Mouse (Mus musculus): ENCODE data around the gene Gabpa. TPM values are rescaled to one million over a fixed set of nuclear protein-coding genes. Genes with fewer than 3 reads are reported as not detected.

The Gabpa gene
- total and polyA plus RNA-seq, 2 experiments from 2014 or later: 19.7 to 21.1 TPM

DNA sequence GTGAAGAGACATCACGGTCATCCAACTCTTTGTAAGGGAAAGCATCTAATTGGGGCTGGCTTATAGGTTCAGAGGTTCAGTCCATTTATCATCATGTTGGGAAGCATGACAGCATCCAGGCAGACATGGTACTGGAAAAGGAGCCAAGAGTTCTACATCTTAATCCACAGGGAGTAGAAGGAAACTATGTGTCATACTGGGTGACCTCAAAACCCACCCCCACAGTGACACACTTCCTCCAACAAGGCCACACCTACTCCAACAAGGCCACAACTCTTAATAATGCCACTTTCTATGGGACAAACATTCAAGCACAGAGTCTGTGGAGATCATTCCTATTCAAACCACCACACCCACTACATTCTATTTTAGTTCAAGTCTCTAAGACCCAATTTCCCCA lies 24.5 kb upstream of the Gabpa start:
- Histone ChIP-seq H3K36me3 (replicated peaks; ENCODE audit: control insufficient read depth, insufficient read depth, low read length) (0 out of 2 replicates have a peak, but pooled peaks cover 4% of the 10 kb centered on the region), H3K4me1 (ENCODE audit: control insufficient read depth, insufficient read depth) (no peaks in the 10 kb centered on the region), H3K27me3 (ENCODE audit: control insufficient read depth, insufficient read depth, low read length) (no peaks in the 10 kb centered on the region), H3K9me3 (replicated peaks; ENCODE audit: control insufficient read depth, low read length) (no peaks in the 10 kb centered on the region), H3K4me3 (ENCODE audit: low read depth, low read length) (no peak overlapping the region), H3K9ac (replicated peaks; ENCODE audit: low read depth, low read length) (no peak overlapping the region), H3K27ac (ENCODE audit: low read depth) (no peak overlapping the region), H3K4me2 (ENCODE audit: low read depth, low read length) (no peak overlapping the region)
- 65% methylated on average over 1 of the region's 1 CpGs for WGBS
- TF ChIP-seq EP300 (IDR thresholded peaks at IDR 0.05; ENCODE audit: low read depth) (no peak), CTCF (IDR thresholded peaks at IDR 0.05; ENCODE audit: low read depth) (no peak)
- no peak for DNase-seq (ENCODE audit: low spot score)
- ATAC-seq (ENCODE audit: insufficient read depth, low read depth): peak; percentile 47; the same call in 1 of the 2 replicates

GRCm38 (mm10) chr16:84813852-84814251 lies 20.9 kb upstream of the Gabpa start:
- no peak for TF ChIP-seq EP300 (IDR thresholded peaks at IDR 0.05; ENCODE audit: low read depth)
- no peak for TF ChIP-seq CTCF (IDR thresholded peaks at IDR 0.05; ENCODE audit: low read depth)
- WGBS: 73% methylated on average over 8 of the region's 8 CpGs

DNA sequence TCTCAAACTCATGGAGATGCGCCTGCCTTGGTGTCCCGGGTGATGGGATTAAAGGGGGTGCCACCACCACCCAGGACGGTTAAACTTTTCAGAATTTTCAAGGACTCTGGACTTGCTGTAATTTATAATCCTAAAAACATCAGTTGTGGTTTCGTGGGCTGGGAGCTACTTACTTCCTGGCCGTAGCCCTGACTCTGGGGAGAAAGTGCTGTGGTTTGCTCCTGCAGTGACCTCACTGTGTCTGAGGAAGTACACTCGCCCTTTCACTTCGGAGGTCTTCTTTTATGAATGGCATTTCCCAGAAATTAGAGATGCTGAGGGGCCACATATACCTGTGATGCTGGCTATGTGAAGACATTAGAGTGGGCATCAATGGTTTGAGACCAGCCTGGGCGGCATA lies 20.2 kb upstream of the Gabpa start:
- Histone ChIP-seq H3K9ac (replicated peaks; ENCODE audit: low read depth, low read length) (no peak overlapping the region), H3K9me3 (replicated peaks; ENCODE audit: control insufficient read depth, low read length) (no peaks in the 10 kb centered on the region), H3K27me3 (ENCODE audit: control insufficient read depth, insufficient read depth, low read length) (no peaks in the 10 kb centered on the region), H3K4me1 (ENCODE audit: control insufficient read depth, insufficient read depth) (no peaks in the 10 kb centered on the region), H3K4me3 (ENCODE audit: low read depth, low read length) (no peak overlapping the region), H3K36me3 (replicated peaks; ENCODE audit: control insufficient read depth, insufficient read depth, low read length) (0 out of 2 replicates have a peak, but pooled peaks cover 2% of the 10 kb centered on the region), H3K4me2 (ENCODE audit: low read depth, low read length) (no peak overlapping the region), H3K27ac (ENCODE audit: low read depth) (no peak overlapping the region)
- no peak for ATAC-seq (ENCODE audit: insufficient read depth, low read depth)
- TF ChIP-seq EP300 (IDR thresholded peaks at IDR 0.05; ENCODE audit: low read depth) (no peak), CTCF (IDR thresholded peaks at IDR 0.05; ENCODE audit: low read depth) (no peak)
- no peak for DNase-seq (ENCODE audit: low spot score)
- WGBS: 67% methylated on average over 8 of the region's 8 CpGs

More at GRCm38 (mm10) chr16:84813852-84814251, 20.9 kb upstream of the Gabpa start:
- 0 out of 2 replicates have a peak, but pooled peaks cover 4% of the 10 kb centered on the region for H3K36me3 ChIP-seq (replicated peaks; ENCODE audit: control insufficient read depth, insufficient read depth, low read length)
- no peak overlapping the region for H3K27ac ChIP-seq (ENCODE audit: low read depth)
- H3K27me3 ChIP-seq (ENCODE audit: control insufficient read depth, insufficient read depth, low read length): no peaks in the 10 kb centered on the region
- ATAC-seq (ENCODE audit: insufficient read depth, low read depth) (no peak), DNase-seq (ENCODE audit: low spot score) (no peak)
- no peaks in the 10 kb centered on the region for H3K9me3 ChIP-seq (replicated peaks; ENCODE audit: control insufficient read depth, low read length)
- no peak overlapping the region for H3K4me2 ChIP-seq (ENCODE audit: low read depth, low read length)
- no peak overlapping the region for H3K4me3 ChIP-seq (ENCODE audit: low read depth, low read length)
- H3K4me1 ChIP-seq (ENCODE audit: control insufficient read depth, insufficient read depth): no peaks in the 10 kb centered on the region
- no peak overlapping the region for H3K9ac ChIP-seq (replicated peaks; ENCODE audit: low read depth, low read length)

DNA sequence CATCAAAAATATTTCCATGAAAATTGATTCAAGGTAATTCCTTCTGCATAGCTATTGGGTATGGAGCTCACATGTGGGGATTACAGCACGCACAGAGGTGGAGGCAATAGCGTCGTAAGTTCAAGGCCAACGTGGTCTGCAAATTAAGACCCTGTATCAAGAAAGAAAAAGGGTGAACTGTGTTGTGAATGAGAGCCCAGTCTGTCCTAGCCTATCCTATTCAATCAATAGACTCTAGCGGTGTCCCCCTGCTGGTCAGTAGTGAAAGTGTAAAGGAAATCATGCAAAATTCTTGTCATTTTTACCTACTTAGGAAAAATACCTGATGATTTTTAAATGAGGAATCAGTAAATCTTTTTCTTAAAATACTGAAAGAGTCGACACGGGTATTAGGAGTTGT lies 17.3 kb upstream of the Gabpa start:
- Histone ChIP-seq H3K4me2 (ENCODE audit: low read depth, low read length) (no peak overlapping the region), H3K27ac (ENCODE audit: low read depth) (no peak overlapping the region), H3K36me3 (replicated peaks; ENCODE audit: control insufficient read depth, insufficient read depth, low read length) (peaks cover 19% of the 10 kb centered on the region), H3K4me1 (ENCODE audit: control insufficient read depth, insufficient read depth) (no peaks in the 10 kb centered on the region), H3K4me3 (ENCODE audit: low read depth, low read length) (no peak overlapping the region), H3K9me3 (replicated peaks; ENCODE audit: control insufficient read depth, low read length) (no peaks in the 10 kb centered on the region), H3K27me3 (ENCODE audit: control insufficient read depth, insufficient read depth, low read length) (no peaks in the 10 kb centered on the region), H3K9ac (replicated peaks; ENCODE audit: low read depth, low read length) (no peak overlapping the region)
- no peak for ATAC-seq (ENCODE audit: insufficient read depth, low read depth)
- WGBS: 28% methylated on average over 7 of the region's 7 CpGs
- DNase-seq (ENCODE audit: low spot score): peak; percentile 47
- TF ChIP-seq EP300 (IDR thresholded peaks at IDR 0.05; ENCODE audit: low read depth): no peak
- TF ChIP-seq CTCF (IDR thresholded peaks at IDR 0.05; ENCODE audit: low read depth): peak; percentile 70

GRCm38 (mm10) chr16:84825009-84825408 lies 9.7 kb upstream of the Gabpa start:
- Histone ChIP-seq H3K9me3 (replicated peaks; ENCODE audit: control insufficient read depth, low read length) (no peaks in the 10 kb centered on the region), H3K9ac (replicated peaks; ENCODE audit: low read depth, low read length) (0 out of 2 replicates have a peak overlapping the region, but pooled peaks have one; percentile 11), H3K4me2 (ENCODE audit: low read depth, low read length) (no peak overlapping the region), H3K4me3 (ENCODE audit: low read depth, low read length) (no peak overlapping the region), H3K4me1 (ENCODE audit: control insufficient read depth, insufficient read depth) (no peaks in the 10 kb centered on the region; the same call in 1 of the 2 replicates), H3K27me3 (ENCODE audit: control insufficient read depth, insufficient read depth, low read length) (no peaks in the 10 kb centered on the region), H3K36me3 (replicated peaks; ENCODE audit: control insufficient read depth, insufficient read depth, low read length) (peaks cover 83% of the 10 kb centered on the region), H3K27ac (ENCODE audit: low read depth) (peak overlapping the region; percentile 71)
- 48% methylated on average over 6 of the region's 6 CpGs for WGBS
- DNase-seq (ENCODE audit: low spot score) (no peak), ATAC-seq (ENCODE audit: insufficient read depth, low read depth) (peak; percentile 72)
- peak; percentile 83; the same call in 1 of the 2 replicates for TF ChIP-seq EP300 (IDR thresholded peaks at IDR 0.05; ENCODE audit: low read depth)
- TF ChIP-seq CTCF (IDR thresholded peaks at IDR 0.05; ENCODE audit: low read depth): no peak

- H3K4me3 ChIP-seq (ENCODE audit: low read depth, low read length): no peak overlapping the region
- TF ChIP-seq CTCF (IDR thresholded peaks at IDR 0.05; ENCODE audit: low read depth) (no peak), EP300 (IDR thresholded peaks at IDR 0.05; ENCODE audit: low read depth) (no peak)
- H3K4me1 ChIP-seq (ENCODE audit: control insufficient read depth, insufficient read depth): peaks cover 28% of the 10 kb centered on the region
- H3K9me3 ChIP-seq (replicated peaks; ENCODE audit: control insufficient read depth, low read length): no peaks in the 10 kb centered on the region
- 60% methylated on average over 5 of the region's 5 CpGs for WGBS
- H3K27me3 ChIP-seq (ENCODE audit: control insufficient read depth, insufficient read depth, low read length): no peaks in the 10 kb centered on the region
- H3K9ac ChIP-seq (replicated peaks; ENCODE audit: low read depth, low read length): no peak overlapping the region
- H3K36me3 ChIP-seq (replicated peaks; ENCODE audit: control insufficient read depth, insufficient read depth, low read length): peaks cover 56% of the 10 kb centered on the region
- 0 out of 2 replicates have a peak overlapping the region, but pooled peaks have one; percentile 1 for H3K27ac ChIP-seq (ENCODE audit: low read depth)
- H3K4me2 ChIP-seq (ENCODE audit: low read depth, low read length): no peak overlapping the region
- DNase-seq (ENCODE audit: low spot score) (no peak), ATAC-seq (ENCODE audit: insufficient read depth, low read depth) (no peak)
These were observed 3.0 kb upstream of the Gabpa start for GRCm38 (mm10) chr16:84831696-84832095.
